Mouse (Mus musculus): ENCODE data around the gene Insr.

DNA sequence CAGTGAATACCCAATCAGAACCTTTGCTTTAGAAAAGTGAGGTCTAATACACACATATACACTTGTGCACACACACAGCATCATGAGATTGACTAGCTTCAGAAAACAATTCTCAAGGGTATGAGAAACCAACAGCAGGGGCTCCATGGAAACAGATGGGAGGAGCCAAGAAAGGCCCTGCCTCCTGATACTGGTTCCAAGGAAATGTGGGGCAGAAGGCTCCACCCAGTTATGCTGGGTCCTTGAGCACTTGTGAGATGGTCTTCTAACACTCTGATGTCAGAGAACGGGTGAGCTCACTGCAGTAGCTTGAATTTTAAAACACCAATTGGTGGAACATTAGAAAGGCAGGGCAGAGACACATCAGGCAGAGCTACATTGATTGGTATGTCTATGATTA, 53.7 kb downstream of the Insr start:
- TF ChIP-seq POLR2A (IDR thresholded peaks at IDR 0.05; ENCODE audit: borderline replicate concordance, extremely low read depth, insufficient read depth, insufficient read length, poor library complexity, severe bottlenecking) (no peak), CTCF (IDR thresholded peaks at IDR 0.05; ENCODE audit: borderline replicate concordance, extremely low read depth, insufficient read depth, insufficient read length) (no peak)

All from brain, embryonic 14.5 days (tissue).